Mouse (Mus musculus) hindbrain, embryonic 11.5 days (tissue): ENCODE results near the gene Nox4. TPM values are rescaled to one million over a fixed set of nuclear protein-coding genes. Genes with fewer than 3 reads are reported as not detected.

Source experiments
- ATAC-seq: fragments of 200-750 bp; cut with Nextera tagmentation; 2 replicates; pipeline ENCODE4 v1.8.0; 2017; ENCODE audit warnings: mild to moderate bottlenecking, moderate TSS enrichment, moderate library complexity; ENCODE audit not compliant: low FRiP score
- DNase-seq: peaks from one replicate; pipeline ENCODE4 v3.0.0-alpha.2; 2015; ENCODE audit warnings: low spot score
- H3K27ac ChIP-seq: fragments of 300-500 bp; sonication (generic); 2 replicates; pipeline ENCODE4 v1.5.1; 2014; ENCODE audit warnings: mild to moderate bottlenecking, low read depth, low read length
- H3K27me3 ChIP-seq: fragments of 300-500 bp; sonication (generic); 2 replicates; pipeline ENCODE4 v1.6.1; 2014; ENCODE audit warnings: mild to moderate bottlenecking, low read length, moderate library complexity, mixed read lengths; ENCODE audit not compliant: control insufficient read depth, insufficient read depth
- H3K36me3 ChIP-seq: fragments of 300-500 bp; sonication (generic); 2 replicates; pipeline ENCODE4 v1.6.1; 2014; ENCODE audit warnings: mild to moderate bottlenecking, low read length, moderate library complexity, mixed read lengths; ENCODE audit not compliant: control insufficient read depth, insufficient read depth
- H3K4me1 ChIP-seq: fragments of 300-500 bp; sonication (generic); replicated peaks from 2 replicates; pipeline ENCODE4 v1.6.1; 2014; ENCODE audit warnings: low read length, mixed read lengths; ENCODE audit not compliant: control insufficient read depth, insufficient read depth
- H3K4me2 ChIP-seq: fragments of 300-500 bp; sonication (generic); replicated peaks from 2 replicates; pipeline ENCODE4 v1.6.1; 2014; ENCODE audit warnings: mild to moderate bottlenecking, low read depth, low read length
- H3K4me3 ChIP-seq: fragments of 300-500 bp; sonication (generic); 2 replicates; pipeline ENCODE4 v1.5.1; 2014; ENCODE audit warnings: low read depth, low read length
- H3K9ac ChIP-seq: fragments of 300-500 bp; sonication (generic); 2 replicates; pipeline ENCODE4 v1.6.1; 2014; ENCODE audit warnings: low read depth, low read length
- H3K9me3 ChIP-seq: fragments of 300-500 bp; sonication (generic); 2 replicates; pipeline ENCODE4 v1.6.1; 2016; ENCODE audit warnings: low read length; ENCODE audit not compliant: control insufficient read depth
- WGBS: fragments of 180-500 bp; shearing (Covaris S2); extraction: QIAGEN DNeasy Blood & Tissue Kit; methylation state at CpG from one replicate; pipeline ENCODE4 v1.1.7; 2014; 5-methylcytosine and 5-hydroxymethylcytosine counted together
- polyA plus RNA-seq: library from polyadenylated mRNA; unstranded; fragments of >200 nt; fragmentation: Nextera tagmentation; extraction: Ambion mirVana; gene quantifications from 2 replicates; pipeline ENCODE4 v1.2.1, GENCODE M21; 2014

Nox4 gene
- polyA plus RNA-seq, result 3.0 and 4.1 TPM in 2 replicates

DNA sequence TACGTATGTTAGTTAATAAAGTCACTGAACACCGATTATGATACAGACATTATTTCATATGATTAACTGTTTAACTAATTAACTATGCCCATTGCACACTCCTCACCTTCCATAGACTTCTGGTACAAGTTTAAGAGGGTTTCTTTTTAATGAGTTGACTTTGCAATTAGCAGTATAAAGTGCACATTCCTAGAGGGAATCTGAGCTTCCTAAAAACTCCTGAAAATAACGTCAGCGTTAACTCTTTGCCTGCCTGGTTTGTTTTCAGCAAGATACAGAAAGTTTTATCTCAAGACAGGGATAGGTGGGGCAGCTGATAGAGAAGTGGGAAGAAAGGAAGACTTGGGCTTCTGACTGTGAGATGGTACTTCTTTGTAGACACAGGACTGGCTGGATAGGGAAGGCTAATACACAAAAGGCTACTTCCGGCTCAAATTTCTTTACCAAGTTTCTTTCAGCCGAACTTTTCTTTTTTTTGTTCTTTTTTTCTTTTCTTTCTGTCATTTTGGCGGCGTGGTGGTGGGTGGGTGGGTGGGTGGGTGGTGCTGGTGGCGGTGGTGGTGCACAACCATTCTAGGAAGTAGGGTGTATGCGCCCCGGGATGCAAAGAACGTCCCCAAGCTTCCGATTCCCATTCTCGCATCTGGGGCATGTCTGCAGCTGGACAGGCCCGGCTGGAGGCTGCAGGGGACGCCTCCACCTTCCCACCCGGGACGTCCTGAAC, at the start of gene Nox4:
Gene Nox4, plus strand, starts transcription at position 241 of the 724 bp plus-strand sequence.
- peak; percentile 75 for ATAC-seq
- Histone ChIP-seq H3K27me3 (no peaks in the 10 kb centered on the region), H3K27ac (0 out of 2 replicates have a peak within 1 kb of the TSS, but pooled peaks have one; percentile 54), H3K9ac (peak within 1 kb of the TSS; percentile 87), H3K4me3 (peak within 1 kb of the TSS; percentile 64), H3K4me1 (no peaks in the 10 kb centered on the region), H3K4me2 (peak within 1 kb of the TSS; percentile 62), H3K36me3 (no peaks in the 10 kb centered on the region), H3K9me3 (no peaks in the 10 kb centered on the region)
- DNase-seq, result peak; percentile 44
- 12% methylated on average over 17 of the region's 18 CpGs for WGBS

DNA sequence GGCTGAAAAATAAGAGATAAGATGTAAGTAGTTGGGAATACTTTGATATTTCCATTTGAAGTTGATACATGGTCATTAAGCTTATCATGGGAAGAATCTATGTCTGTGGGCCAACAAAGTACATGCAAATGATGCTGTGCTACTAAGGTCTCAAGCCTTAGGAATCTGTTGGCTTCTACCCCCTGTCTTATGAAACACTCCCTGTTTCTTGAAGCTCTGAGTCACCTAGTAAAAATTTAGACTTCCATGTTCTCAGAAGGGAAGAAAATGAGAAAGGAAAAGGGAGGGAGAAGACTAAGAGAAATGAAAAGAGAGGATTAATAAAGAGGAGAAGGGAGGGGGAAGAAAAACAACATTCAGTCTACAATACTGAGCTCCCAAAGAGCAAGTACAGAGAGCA, 41.1 kb upstream of the Nox4 start:
- Histone ChIP-seq H3K4me2 (no peak overlapping the region), H3K4me3 (no peak overlapping the region), H3K9me3 (no peaks in the 10 kb centered on the region), H3K4me1 (no peaks in the 10 kb centered on the region), H3K27ac (no peak overlapping the region), H3K9ac (no peak overlapping the region), H3K36me3 (no peaks in the 10 kb centered on the region), H3K27me3 (no peaks in the 10 kb centered on the region)
- DNase-seq, result no peak
- ATAC-seq, result no peak

DNA sequence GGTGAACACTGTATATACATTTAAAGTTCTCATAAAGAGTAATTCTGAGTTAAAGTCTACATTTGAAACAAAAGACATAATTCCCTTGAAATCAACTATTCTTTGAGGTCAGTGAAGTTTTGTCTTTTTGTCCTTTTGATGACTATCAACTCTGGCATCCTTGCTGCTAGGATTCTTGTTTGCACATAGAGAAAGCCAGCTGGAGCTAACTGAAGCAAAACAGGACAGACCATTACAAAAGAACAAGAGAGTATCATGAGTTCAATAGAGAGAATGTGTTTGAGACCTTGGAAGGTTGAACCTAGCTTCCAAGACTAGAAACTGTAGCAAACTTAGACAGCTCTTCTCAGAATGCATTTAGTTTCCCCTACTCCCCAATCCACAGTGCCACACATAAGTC, 24.2 kb upstream of the Nox4 start:
- Histone ChIP-seq H3K36me3 (no peaks in the 10 kb centered on the region), H3K9me3 (no peaks in the 10 kb centered on the region), H3K9ac (no peak overlapping the region), H3K4me2 (no peak overlapping the region), H3K4me3 (no peak overlapping the region), H3K27ac (no peak overlapping the region), H3K27me3 (no peaks in the 10 kb centered on the region), H3K4me1 (no peaks in the 10 kb centered on the region)
- DNase-seq (no peak), ATAC-seq (no peak)

DNA sequence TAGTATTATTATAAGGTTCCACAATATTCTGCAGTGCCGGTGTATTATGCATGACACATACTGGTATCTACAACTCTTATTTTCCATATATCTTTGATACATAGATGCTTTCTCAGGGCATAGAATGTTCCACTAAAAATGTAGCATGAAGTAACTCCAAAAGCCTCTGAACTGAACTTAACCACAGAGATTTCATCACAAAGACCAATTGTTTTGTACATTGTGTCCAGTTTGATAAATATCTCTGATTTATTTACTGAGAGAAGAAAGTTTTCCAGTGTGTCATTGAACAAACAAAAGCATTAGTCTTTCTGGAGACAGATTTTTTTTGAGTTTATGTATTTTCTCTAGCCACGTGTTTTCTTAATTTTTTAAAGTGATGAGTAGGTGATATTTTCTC, 23.1 kb upstream of the Nox4 start:
- DNase-seq, result no peak

DNA sequence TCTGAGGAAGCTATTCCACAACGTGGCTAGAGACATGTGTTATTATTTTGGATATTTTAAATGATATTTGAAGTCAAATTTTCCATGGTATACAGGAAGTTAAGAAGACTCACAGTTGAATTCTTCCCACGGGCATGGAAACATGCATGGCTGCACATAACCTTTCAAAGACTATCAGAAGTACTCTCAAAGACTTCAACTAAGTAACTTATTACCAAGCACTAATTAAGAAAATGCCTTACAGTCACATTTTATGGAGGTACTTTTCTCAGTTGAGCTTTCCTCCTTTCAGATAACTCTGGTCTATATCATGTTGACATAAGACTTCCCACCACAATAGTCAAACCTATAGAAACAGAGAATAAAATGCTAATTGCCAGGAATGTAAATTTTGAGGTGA, 20.3 kb upstream of the Nox4 start:
- 54% methylated on average over 2 of the region's 2 CpGs for whole genome bisulfite sequencing
- Histone ChIP-seq H3K27ac (no peak overlapping the region), H3K36me3 (no peaks in the 10 kb centered on the region), H3K4me1 (no peaks in the 10 kb centered on the region), H3K9ac (no peak overlapping the region), H3K9me3 (no peaks in the 10 kb centered on the region), H3K4me3 (no peak overlapping the region), H3K27me3 (no peaks in the 10 kb centered on the region), H3K4me2 (no peak overlapping the region)
- DNase-seq (no peak), ATAC-seq (no peak)

More for the DNA sequence above, 23.1 kb upstream of the Nox4 start:
- H3K36me3 ChIP-seq, result no peaks in the 10 kb centered on the region
- ATAC-seq, result no peak
- WGBS, result 85% methylated on average over 2 of the region's 2 CpGs
- no peak overlapping the region for H3K4me2 ChIP-seq
- no peak overlapping the region for H3K9ac ChIP-seq
- H3K9me3 ChIP-seq, result no peaks in the 10 kb centered on the region
- no peaks in the 10 kb centered on the region for H3K27me3 ChIP-seq
- no peak overlapping the region for H3K4me3 ChIP-seq
- H3K4me1 ChIP-seq, result no peaks in the 10 kb centered on the region
- H3K27ac ChIP-seq, result no peak overlapping the region

DNA sequence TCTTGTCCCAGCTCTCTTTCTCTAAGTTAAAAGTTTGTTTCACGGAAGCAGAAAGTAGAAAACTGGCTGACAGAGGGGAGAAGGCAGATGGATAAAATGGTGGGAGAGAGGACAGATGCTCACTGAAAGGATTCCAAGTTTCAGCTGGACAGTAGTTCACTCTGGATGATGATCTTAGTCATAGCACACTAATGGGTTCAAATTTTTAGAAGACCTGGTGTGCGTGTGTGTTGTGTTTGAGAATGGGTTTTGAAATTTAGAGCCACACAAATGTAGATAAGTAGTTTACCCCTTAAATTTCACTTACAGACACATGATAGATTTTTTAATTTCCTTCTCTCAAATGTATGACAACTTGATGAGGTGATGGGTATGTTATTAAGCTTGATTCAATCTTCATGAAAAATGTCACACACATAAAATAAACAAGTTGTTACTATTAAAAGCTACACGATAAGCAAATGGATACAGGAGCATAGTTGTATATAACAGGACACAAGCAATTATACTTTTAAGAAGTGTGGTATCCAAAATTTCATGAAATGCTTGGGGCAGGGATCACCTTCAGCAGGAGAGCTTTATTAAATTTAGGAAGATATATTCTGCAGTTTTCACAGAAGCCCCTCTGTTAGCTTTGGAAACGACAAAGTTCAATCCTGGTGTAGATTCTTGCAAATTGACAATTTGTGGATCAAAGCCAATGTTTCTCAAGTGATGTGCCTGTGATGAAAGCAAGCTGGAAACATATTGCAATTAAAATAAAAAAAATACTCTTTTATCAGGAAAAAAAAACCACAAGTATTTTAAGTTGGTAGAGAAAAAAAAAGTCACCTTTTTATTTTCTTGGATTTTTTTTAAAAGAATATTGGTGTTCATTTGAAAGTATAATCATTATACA, 18.6 kb upstream of the Nox4 start:
- 92% methylated on average over 4 of the region's 4 CpGs for WGBS
- ATAC-seq, result no peak
- Histone ChIP-seq H3K9ac (no peak overlapping the region), H3K27me3 (no peaks in the 10 kb centered on the region), H3K9me3 (no peaks in the 10 kb centered on the region), H3K4me3 (no peak overlapping the region), H3K36me3 (no peaks in the 10 kb centered on the region), H3K4me2 (no peak overlapping the region), H3K27ac (no peak overlapping the region), H3K4me1 (no peaks in the 10 kb centered on the region)
- no peak for DNase-seq

DNA sequence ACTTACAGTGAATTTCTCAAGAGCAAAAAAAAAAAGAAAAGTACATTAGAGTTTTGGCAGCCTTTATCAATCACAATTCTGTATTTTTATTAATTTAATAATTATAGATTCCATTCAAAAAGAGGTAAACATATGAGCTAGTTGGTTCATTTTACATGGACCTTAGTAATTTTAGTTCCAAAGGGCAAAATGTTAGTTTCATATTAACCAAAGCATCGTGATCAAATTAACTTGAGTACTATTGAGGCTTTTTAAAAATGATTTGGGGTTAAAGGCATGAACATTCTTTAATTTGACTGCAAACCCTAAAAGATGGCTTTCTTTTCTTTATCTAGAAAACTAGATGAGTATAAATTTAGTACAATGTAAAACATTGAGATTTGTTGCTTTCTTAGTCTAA, 16.4 kb upstream of the Nox4 start:
- WGBS, result 96% methylated on average over 1 of the region's 1 CpGs
- Histone ChIP-seq H3K27ac (no peak overlapping the region), H3K36me3 (no peaks in the 10 kb centered on the region), H3K27me3 (no peaks in the 10 kb centered on the region), H3K4me3 (no peak overlapping the region), H3K4me1 (no peaks in the 10 kb centered on the region), H3K9me3 (no peaks in the 10 kb centered on the region), H3K4me2 (no peak overlapping the region), H3K9ac (no peak overlapping the region)
- ATAC-seq, result no peak
- DNase-seq, result no peak

DNA sequence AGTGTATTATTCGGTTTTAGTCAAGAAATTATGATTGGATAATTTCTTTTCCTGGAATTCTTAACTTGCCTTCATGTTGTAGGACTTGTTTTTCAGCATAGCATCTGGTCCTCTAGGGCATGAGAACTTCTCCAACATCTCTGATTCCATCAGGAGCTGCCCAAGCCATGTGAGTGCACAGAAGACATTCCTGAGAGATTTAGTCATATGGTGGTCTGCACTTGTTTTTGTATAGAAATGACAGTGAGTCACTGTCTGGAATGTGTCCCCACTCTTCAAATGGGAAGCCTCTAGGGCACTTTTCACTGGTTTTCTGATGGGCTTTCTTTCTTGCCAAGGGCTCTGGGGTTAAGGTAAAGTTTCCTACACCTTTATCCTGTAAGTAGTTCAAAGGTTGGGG, 4.8 kb upstream of the Nox4 start:
- no peaks in the 10 kb centered on the region for H3K36me3 ChIP-seq
- no peak overlapping the region for H3K4me3 ChIP-seq
- no peaks in the 10 kb centered on the region for H3K9me3 ChIP-seq
- DNase-seq (no peak), ATAC-seq (no peak)
- no peak overlapping the region for H3K4me2 ChIP-seq
- H3K27me3 ChIP-seq, result no peaks in the 10 kb centered on the region
- H3K27ac ChIP-seq, result no peak overlapping the region
- WGBS, result 80% methylated on average over 1 of the region's 1 CpGs
- no peak overlapping the region for H3K9ac ChIP-seq
- no peaks in the 10 kb centered on the region for H3K4me1 ChIP-seq

DNA sequence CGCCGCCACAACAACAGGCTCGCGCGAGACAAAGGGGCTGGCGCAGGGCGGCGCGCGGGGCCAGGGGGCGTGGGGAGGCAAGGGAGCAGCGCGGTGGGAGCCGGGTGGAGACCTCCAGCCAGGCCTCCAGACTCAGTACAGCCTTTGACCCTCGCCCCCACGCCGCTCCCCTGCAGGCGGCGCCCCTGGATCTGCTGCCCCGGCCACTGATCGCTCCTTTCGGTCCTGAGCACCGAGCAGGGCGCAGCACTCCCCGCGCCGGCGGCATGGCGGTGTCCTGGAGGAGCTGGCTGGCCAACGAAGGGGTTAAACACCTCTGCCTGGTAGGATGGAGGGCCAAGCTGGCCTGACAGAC, 661 bp downstream of the Nox4 start:
- H3K27ac ChIP-seq, result 0 out of 2 replicates have a peak overlapping the region, but pooled peaks have one; percentile 54
- no peaks in the 10 kb centered on the region for H3K4me1 ChIP-seq
- ATAC-seq (peak; percentile 95), DNase-seq (peak; percentile 72)
- H3K27me3 ChIP-seq, result no peaks in the 10 kb centered on the region
- 0% methylated on average over 28 of the region's 30 CpGs for WGBS
- no peaks in the 10 kb centered on the region for H3K36me3 ChIP-seq
- H3K9me3 ChIP-seq, result no peaks in the 10 kb centered on the region
- peak overlapping the region; percentile 62 for H3K4me2 ChIP-seq
- H3K9ac ChIP-seq, result peak overlapping the region; percentile 87
- H3K4me3 ChIP-seq, result peak overlapping the region; percentile 64
